Mouse (Mus musculus) layer of hippocampus, postnatal 10 days (tissue): ENCODE measurements at regions not wholly inside any gene's neighbourhood (a gene's known extent, or its start where the extent isn't known, plus 50 kb on each side); places are given as distances from the start of the nearest gene placed in this dataset.

Experiments
- DNase-seq, 2 experiments: peaks; one replicate each; pipeline ENCODE4 v3.0.0; 2021; ENCODE audit warnings: low spot score in 2 of 2

DNA sequence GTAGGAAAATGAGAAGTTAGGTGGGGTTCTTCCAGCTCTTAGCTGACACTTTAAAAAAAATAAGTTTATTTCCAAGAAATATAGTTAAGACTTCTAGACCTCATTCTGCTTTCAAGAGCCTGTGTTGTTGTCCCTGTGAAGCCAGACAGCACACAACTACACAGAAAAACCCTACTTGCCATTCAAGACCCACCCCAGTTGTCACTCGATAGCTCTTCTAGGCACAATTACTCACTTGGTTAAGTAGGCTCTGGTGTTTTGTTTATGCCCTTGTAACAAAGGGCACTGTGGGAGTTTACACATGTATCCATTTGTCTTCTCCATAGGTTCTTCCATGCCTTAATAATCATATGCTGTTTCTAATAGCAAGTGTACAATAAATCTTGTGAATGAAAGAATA, 66.5 kb upstream of the Akirin2 start:
- no peak for DNase-seq

GRCm38 (mm10) chr4:34485574-34485973, 65.2 kb upstream of the Akirin2 start:
- DNase-seq: no peak

GRCm38 (mm10) chr4:34494961-34495723, 55.6 kb upstream of the Akirin2 start:
- DNase-seq: peak in 1 of 2 experiments; percentile 12

- no peak for DNase-seq
These were observed 52.4 kb upstream of the Akirin2 start for GRCm38 (mm10) chr4:34498325-34498724.

DNA sequence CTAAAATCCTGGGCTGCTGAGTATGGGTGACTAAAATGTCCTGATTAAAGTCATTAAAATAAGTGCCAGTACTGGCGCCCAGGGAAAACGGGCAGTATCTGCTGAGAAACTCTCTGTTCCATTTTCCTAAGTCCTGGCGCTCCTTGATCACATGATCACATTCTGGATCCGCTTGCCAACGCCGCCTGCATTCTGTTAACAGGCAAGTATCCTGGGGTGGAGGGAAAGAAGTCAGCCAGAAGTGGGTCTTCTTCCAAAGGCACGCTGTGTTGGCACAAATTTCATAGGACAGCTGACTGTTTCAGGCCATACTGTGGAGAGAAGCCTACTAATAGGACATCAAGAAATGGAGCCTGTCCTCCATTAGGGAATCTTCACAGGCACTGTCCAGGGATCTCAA, 52.0 kb upstream of the Akirin2 start:
- no peak for DNase-seq

DNA sequence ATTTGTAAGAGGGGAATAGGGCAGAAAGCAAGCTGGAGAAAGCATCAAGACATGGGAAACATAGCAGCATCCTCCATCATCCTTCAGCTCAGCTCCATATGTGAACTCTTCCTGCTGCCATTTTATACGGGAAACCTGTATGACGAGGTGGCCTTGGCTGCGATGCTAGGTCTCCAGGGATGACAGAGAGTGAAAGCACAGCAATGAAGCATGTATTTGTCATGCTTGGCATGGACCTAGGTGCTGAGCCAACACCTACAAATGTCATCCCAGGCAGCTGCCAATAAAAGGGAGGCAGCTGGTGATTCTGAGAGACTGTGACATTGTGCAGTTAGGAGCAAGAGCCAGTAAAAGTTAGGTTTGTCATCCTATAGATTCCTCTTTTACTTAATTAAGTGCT, 51.0 kb upstream of the Akirin2 start:
- DNase-seq: no peak
